Mouse (Mus musculus): ENCODE data around the gene Adgrd1.

Gene Adgrd1

DNA sequence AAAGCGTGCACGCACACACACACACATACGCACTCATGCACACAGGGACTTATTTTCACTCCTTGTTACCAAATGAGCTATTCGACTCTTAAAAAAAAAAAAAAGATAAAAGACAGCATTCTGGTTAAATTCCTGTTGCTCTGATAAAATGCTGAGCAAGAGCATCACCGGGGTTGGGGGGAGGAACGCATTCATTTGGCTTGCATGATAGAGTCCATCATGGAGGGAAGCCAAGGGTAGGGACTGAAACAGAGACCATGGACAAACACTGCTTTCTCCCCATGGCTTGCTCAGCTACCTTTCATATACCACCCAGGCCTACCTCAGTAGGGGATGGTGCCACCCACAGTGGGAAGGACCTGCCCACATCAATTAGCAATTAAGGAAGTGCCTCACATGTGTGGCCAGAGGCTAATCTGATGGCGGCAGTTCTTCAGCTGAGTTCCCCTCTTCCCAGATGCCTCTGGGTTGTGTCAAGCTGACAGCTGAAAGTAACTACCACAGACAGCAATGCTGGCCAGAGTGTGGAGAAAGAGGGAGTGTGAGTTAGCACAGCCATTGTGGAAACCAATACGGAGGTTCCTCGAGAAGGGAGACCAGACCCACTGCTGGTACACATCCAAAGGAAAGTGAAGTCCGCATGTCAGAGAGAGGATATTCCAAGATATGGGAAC lies 68.5 kb downstream of the Adgrd1 start:
- no peak; the same call in 1 of the 2 replicates for TF ChIP-seq GATA4 (IDR thresholded peaks at IDR 0.05; ENCODE audit: insufficient replicate concordance, low read length)

DNA sequence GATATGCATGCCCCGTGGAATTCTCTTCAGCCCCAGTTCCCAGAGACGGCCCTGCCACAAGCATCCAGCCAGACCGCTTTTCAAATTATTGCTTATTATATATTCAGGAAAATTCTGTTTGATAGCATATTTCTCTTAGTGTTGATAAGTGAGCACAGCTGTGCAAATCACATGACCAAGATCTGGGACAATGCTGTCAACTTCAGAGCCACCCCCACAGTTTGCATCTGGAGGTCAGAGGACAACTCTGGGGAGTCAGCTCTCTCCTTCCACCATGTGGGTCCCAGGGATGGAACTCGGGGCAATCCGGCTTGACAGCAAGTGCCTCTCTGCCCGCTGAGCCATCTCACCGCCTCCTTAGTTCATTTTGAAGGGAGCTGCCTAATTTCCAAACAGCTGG lies 69.0 kb downstream of the Adgrd1 start:
- TF ChIP-seq GATA4 (IDR thresholded peaks at IDR 0.05; ENCODE audit: insufficient replicate concordance, low read length) = no peak

GRCm38 (mm10) chr5:129169090-129169489 lies 72.5 kb downstream of the Adgrd1 start:
- no peak for TF ChIP-seq GATA4 (IDR thresholded peaks at IDR 0.05; ENCODE audit: insufficient replicate concordance, low read length)

- no peak for TF ChIP-seq GATA4 (IDR thresholded peaks at IDR 0.05; ENCODE audit: insufficient replicate concordance, low read length)
These were observed 73.0 kb downstream of the Adgrd1 start for GRCm38 (mm10) chr5:129169567-129169966.

GRCm38 (mm10) chr5:129172533-129172932 lies 76.0 kb downstream of the Adgrd1 start:
- no peak for TF ChIP-seq GATA4 (IDR thresholded peaks at IDR 0.05; ENCODE audit: insufficient replicate concordance, low read length)

DNA sequence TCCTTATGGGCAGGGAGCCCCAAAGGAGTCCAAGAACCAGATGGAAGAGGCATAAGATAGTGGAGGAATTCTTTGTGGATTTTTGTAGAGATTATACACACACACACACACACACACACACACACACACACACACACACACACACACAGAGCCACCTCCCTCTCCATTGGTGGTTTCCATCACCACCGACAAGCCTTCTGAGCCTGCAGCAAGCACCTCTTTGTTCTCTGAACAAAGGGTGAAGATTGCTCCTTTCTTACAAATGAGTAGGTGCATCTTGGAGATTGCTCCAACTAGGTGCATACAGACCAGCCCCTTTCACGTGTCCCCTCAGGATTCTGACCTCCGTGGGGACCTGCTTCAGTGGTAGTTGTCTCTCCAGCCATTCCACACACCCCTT lies 79.4 kb downstream of the Adgrd1 start:
- TF ChIP-seq GATA4 (IDR thresholded peaks at IDR 0.05; ENCODE audit: insufficient replicate concordance, low read length) = no peak

DNA sequence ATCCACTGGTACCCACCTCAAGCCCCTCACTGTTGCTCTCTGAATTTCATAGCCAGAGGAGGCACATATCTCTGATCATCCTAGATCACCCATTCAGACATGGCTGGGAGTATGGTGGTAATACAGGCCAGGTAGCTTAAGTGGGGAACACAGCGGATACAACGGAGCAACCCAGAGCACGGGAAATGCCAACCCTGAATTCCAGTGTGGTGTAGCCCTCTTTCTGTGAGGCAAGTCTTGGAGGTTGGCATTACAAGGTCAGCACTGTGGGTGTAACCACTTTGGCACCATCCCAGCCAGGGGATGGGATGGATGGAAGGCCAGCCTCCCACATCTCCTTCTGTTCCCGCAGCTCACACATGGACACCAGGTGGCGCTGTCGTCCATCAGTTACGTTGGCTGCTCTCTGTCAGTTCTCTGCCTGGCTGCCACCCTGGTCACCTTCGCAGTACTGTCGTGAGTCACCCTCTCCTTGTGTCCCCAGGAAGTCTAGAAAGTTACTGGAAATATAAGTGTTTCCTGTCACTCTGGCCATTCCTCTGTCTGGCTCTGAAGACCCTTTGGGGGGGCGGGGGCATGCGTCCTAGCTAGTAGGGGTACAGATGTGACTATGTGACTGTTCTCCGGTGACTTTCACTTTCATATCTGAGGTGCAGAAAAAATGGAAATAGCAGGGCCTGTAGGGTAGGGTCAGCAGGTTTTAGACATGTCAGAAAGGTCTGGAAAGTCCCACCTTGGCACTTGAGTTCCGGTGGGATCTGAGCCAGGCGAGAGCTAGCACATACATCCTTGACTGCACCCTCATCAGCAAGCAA lies 81.4 kb downstream of the Adgrd1 start:
- no peak for TF ChIP-seq GATA4 (IDR thresholded peaks at IDR 0.05; ENCODE audit: insufficient replicate concordance, low read length)

DNA sequence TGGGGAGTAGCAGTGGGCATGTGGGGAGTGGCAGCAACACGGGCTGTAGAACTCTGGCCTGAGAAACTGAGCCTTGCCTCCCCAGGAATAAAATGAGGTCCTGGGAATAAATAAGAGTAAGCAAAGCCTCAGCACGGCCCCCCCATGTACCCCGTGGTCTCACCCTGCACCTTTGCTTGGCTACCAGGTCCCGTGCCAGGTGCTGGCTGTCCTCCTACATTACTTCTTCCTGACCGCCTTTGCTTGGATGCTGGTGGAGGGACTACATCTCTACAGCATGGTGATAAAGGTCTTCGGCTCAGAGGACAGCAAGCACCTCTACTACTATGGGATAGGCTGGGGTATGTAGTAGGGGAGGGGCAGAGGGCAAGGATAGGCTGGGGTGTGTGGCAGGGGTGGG lies 82.8 kb downstream of the Adgrd1 start:
- TF ChIP-seq GATA4 (IDR thresholded peaks at IDR 0.05; ENCODE audit: insufficient replicate concordance, low read length) = no peak

- TF ChIP-seq GATA4 (IDR thresholded peaks at IDR 0.05; ENCODE audit: insufficient replicate concordance, low read length) = no peak
These were observed 83.6 kb downstream of the Adgrd1 start for GRCm38 (mm10) chr5:129179995-129180714.

DNA sequence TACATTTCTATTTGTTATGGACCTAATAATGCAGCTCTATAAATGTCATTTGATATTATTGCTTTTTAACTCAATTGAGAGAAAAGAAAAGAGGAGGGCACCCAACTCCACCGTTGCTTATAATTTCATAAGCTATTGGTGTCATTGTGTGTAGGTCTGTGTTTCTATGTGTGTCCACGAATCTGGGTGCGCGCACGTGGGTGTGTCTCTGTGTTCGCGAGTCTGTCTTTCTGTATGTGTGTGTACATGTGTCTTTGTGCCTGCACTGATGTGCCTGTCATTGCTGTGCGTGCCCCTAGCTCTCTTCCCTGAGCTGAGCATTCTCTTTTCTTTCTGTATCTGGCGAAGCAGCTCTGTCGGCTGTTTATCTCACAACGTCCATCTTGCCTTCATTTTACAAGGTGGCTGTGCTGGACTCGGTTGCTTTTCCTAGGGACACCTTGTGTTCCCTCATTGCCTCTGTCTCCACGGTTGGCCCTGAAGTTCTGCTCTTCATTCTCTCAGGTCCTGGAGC lies 84.2 kb downstream of the Adgrd1 start:
- no peak for TF ChIP-seq GATA4 (IDR thresholded peaks at IDR 0.05; ENCODE audit: insufficient replicate concordance, low read length)

DNA sequence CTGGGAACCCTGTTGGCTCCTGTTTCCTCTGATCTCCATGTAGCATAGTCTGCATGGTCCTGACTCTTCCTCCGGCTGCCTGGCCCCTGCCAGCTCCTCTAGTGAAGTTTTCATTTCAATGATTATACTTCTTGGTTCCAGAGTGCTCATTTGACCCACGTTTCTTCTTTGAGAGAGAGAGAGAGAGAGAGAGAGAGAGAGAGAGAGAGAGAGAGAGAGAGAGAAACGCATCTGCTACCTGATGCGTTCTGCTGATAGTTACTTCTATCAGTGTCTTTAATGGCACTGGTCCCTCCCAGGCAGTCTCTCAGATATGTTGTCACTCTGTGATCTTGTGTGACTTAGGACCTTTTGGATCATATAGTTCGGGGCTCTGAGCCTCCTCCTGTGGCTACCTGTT lies 84.9 kb downstream of the Adgrd1 start:
- no peak for TF ChIP-seq GATA4 (IDR thresholded peaks at IDR 0.05; ENCODE audit: insufficient replicate concordance, low read length)

GRCm38 (mm10) chr5:129182554-129182953 lies 86.0 kb downstream of the Adgrd1 start:
- no peak for TF ChIP-seq GATA4 (IDR thresholded peaks at IDR 0.05; ENCODE audit: insufficient replicate concordance, low read length)

DNA sequence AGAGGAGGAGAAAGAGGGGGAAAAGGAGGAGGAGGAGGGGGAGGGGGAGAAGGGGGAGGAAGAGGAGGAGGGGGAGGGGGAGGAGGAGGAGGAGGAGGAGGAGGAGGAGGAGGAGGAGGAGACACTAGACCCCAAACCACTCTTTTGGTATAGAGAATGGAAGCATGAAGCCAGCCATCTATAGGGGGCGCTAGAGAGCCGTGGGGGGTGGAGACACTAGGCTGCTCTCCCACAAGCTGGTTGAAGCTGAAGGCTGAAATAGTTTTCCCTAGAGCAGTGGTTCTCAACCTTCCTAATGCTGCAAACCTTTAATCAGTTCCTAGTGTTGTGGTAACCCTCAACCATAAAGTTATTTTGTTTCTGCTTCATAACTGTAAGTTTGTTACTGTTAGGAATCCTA lies 89.7 kb downstream of the Adgrd1 start:
- TF ChIP-seq GATA4 (IDR thresholded peaks at IDR 0.05; ENCODE audit: insufficient replicate concordance, low read length) = no peak

GRCm38 (mm10) chr5:129186926-129187325 lies 90.4 kb downstream of the Adgrd1 start:
- no peak for TF ChIP-seq GATA4 (IDR thresholded peaks at IDR 0.05; ENCODE audit: insufficient replicate concordance, low read length)

DNA sequence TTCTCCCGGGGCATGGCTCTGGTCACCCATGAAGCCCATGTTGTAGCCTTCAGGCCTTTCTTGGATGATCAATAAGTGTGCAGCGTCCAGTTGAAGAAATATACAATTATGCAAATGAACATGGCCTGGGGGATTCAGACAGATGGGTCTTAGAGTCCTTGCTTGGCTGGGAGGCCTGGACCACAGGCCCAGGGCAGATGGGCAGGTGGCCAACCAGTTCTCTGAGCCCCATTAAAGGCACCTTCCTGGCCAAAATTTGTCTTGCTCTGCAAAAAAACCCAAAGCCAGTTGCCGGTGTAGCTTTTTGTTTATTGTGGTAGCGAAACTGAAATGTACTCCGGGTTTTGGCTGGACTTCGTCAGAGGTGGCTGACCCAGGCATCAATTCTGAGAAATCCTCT lies 92.5 kb downstream of the Adgrd1 start:
- no peak for TF ChIP-seq GATA4 (IDR thresholded peaks at IDR 0.05; ENCODE audit: insufficient replicate concordance, low read length)

DNA sequence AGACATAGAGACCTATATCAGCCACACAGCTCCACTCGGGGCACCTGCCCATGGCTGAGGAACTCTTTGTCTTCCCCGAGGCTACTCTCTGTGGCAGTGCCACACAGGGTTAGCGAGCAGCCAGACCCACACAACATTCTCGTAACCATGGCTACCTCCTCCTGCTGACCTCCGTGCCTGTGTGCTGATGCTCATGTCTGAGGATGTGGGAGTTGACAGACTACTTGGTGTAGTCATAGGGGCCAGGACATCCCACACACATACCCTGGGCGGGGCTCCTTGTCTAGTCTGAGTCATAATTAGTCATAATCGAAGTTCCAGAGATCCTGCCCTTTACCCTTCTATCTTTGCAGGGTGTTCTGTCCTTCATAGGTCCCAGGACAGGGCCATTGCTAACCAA lies 93.5 kb downstream of the Adgrd1 start:
- no peak for TF ChIP-seq GATA4 (IDR thresholded peaks at IDR 0.05; ENCODE audit: insufficient replicate concordance, low read length)

Measured in liver, adult (tissue).